Mouse (Mus musculus) MEL (cell line): ENCODE data around the gene Rfx5. TPM values are rescaled to one million over a fixed set of nuclear protein-coding genes. Genes with fewer than 3 reads are reported as not detected.

Source experiments
- DNase-seq: peaks from one replicate; pipeline ENCODE4 v3.0.0; 2011; ENCODE audit warnings: low read depth, low spot score
- H3K27ac ChIP-seq: 2 replicates; pipeline ENCODE4 v1.5.1; 2012; ENCODE audit warnings: low read depth, mild to moderate bottlenecking, control low read depth, low read length, moderate library complexity; ENCODE audit not compliant: control insufficient read depth
- H3K27me3 ChIP-seq, 2 experiments: fragments of 150-350 bp in 1 of 2; sonication (generic) in 1 of 2; 2 replicates each; pipeline ENCODE4 v1.6.1; 2012; ENCODE audit warnings: low read length in 2 of 2, mild to moderate bottlenecking in 2 of 2, improper control_type of control experiment in 1 of 2, moderate library complexity in 1 of 2; ENCODE audit not compliant: insufficient read depth in 2 of 2, control insufficient read depth in 1 of 2
- H3K36me3 ChIP-seq, 2 experiments: 2 replicates each; pipeline ENCODE4 v1.6.1; 2012 to 2014; ENCODE audit warnings: low read length in 2 of 2, improper control_type of control experiment in 1 of 2, inconsistent platforms in 1 of 2, mild to moderate bottlenecking in 1 of 2; ENCODE audit not compliant: insufficient read depth in 2 of 2, control insufficient read depth in 1 of 2
- H3K4me1 ChIP-seq, 2 experiments: fragments of 150-350 bp in 1 of 2; sonication (generic) in 1 of 2; 2 replicates each; pipeline ENCODE4 v1.6.1; 2012; ENCODE audit warnings: low read length in 2 of 2, improper control_type of control experiment in 1 of 2, mild to moderate bottlenecking in 1 of 2; ENCODE audit not compliant: insufficient read depth in 2 of 2, control insufficient read depth in 1 of 2
- H3K4me3 ChIP-seq, 2 experiments: fragments of 150-350 bp in 1 of 2; sonication (generic) in 1 of 2; 2 replicates each; pipeline ENCODE4 v1.5.1; 2012; ENCODE audit warnings: low read depth in 2 of 2, low read length in 2 of 2, mild to moderate bottlenecking in 2 of 2, moderate library complexity in 2 of 2, control low read depth in 1 of 2, improper control_type of control experiment in 1 of 2; ENCODE audit not compliant: control insufficient read depth in 1 of 2, insufficient read depth in 1 of 2
- H3K79me2 ChIP-seq: 2 replicates; pipeline ENCODE4 v1.6.1; 2012; ENCODE audit warnings: mild to moderate bottlenecking, low read length, moderate library complexity; ENCODE audit not compliant: control insufficient read depth, poor library complexity, insufficient read depth
- H3K9ac ChIP-seq: 2 replicates; pipeline ENCODE4 v1.6.1; 2012; ENCODE audit warnings: low read depth, mild to moderate bottlenecking, control low read depth, low read length, moderate library complexity; ENCODE audit not compliant: control insufficient read depth, poor library complexity, severe bottlenecking
- H3K9me3 ChIP-seq: fragments of 150-350 bp; sonication (generic); replicated peaks from 2 replicates; pipeline ENCODE4 v1.6.1; 2012; ENCODE audit warnings: mild to moderate bottlenecking, low read length, improper control_type of control experiment, moderate library complexity; ENCODE audit not compliant: insufficient read depth
- CHD1 ChIP-seq: IDR thresholded peaks from 2 replicates; pipeline ENCODE4 v1.6.1; 2012; ENCODE audit warnings: low read depth, mild to moderate bottlenecking, inconsistent platforms, low read length, improper control_type of control experiment
- CHD2 ChIP-seq: IDR thresholded peaks from 2 replicates; pipeline ENCODE4 v1.6.1; 2011; ENCODE audit warnings: low read length, improper control_type of control experiment
- ELF1 ChIP-seq: IDR thresholded peaks from 2 replicates; pipeline ENCODE4 v1.6.1; 2014; ENCODE audit warnings: low read depth, mild to moderate bottlenecking, inconsistent platforms, low read length, improper control_type of control experiment, moderate library complexity
- EP300 ChIP-seq, 2 experiments: IDR thresholded peaks; 2 replicates each; pipeline ENCODE4 v1.6.1; 2011; ENCODE audit warnings: improper control_type of control experiment in 2 of 2, low read length in 2 of 2, low read depth in 1 of 2, mild to moderate bottlenecking in 1 of 2
- KAT2A ChIP-seq: conservative IDR thresholded peaks from 2 replicates; pipeline ENCODE4 v1.6.1; 2012; ENCODE audit warnings: low read depth, low read length, improper control_type of control experiment, inconsistent platforms
- MAX ChIP-seq: IDR thresholded peaks from 2 replicates; pipeline ENCODE4 v1.6.1; 2011; ENCODE audit warnings: low read length, improper control_type of control experiment
- MYB ChIP-seq: IDR thresholded peaks from 2 replicates; pipeline ENCODE4 v1.6.1; 2011; ENCODE audit warnings: mild to moderate bottlenecking, low read depth, low read length, improper control_type of control experiment
- MYC ChIP-seq: IDR thresholded peaks from 2 replicates; pipeline ENCODE4 v1.6.1; 2011; ENCODE audit warnings: low read depth, mild to moderate bottlenecking, low read length, improper control_type of control experiment, moderate library complexity
- POLR2A ChIP-seq, 2 experiments: IDR thresholded peaks; 2 replicates each; pipeline ENCODE4 v1.6.1; 2011 to 2012; ENCODE audit warnings: low read length in 2 of 2, mild to moderate bottlenecking in 2 of 2, control low read depth in 1 of 2, improper control_type of control experiment in 1 of 2, low read depth in 1 of 2, moderate library complexity in 1 of 2; ENCODE audit not compliant: control insufficient read depth in 1 of 2, insufficient read depth in 1 of 2, poor library complexity in 1 of 2
- POLR2AphosphoS5 ChIP-seq: IDR thresholded peaks from 2 replicates; pipeline ENCODE4 v1.6.1; 2012; ENCODE audit warnings: low read depth, borderline replicate concordance, mild to moderate bottlenecking, inconsistent platforms, low read length, moderate library complexity, mixed read lengths
- RAD21 ChIP-seq: IDR thresholded peaks from 2 replicates; pipeline ENCODE4 v1.6.1; 2011; ENCODE audit warnings: mild to moderate bottlenecking, low read depth, low read length, improper control_type of control experiment
- RCOR1 ChIP-seq: IDR thresholded peaks from 2 replicates; pipeline ENCODE4 v1.6.1; 2012; ENCODE audit warnings: low read depth, mild to moderate bottlenecking, inconsistent platforms, low read length, improper control_type of control experiment
- TBP ChIP-seq: IDR thresholded peaks from 2 replicates; pipeline ENCODE4 v1.8.0; 2011; ENCODE audit warnings: low read depth, low read length, improper control_type of control experiment
- TCF12 ChIP-seq: IDR thresholded peaks from 2 replicates; pipeline ENCODE4 v1.6.1; 2014; ENCODE audit warnings: low read depth, mild to moderate bottlenecking, inconsistent platforms, low read length, improper control_type of control experiment, moderate library complexity
- UBTF ChIP-seq: IDR thresholded peaks from 2 replicates; pipeline ENCODE4 v1.6.1; 2012; ENCODE audit warnings: low read depth, mild to moderate bottlenecking, inconsistent platforms, low read length, improper control_type of control experiment, moderate library complexity, borderline replicate concordance; ENCODE audit not compliant: insufficient read depth
- USF1 ChIP-seq: IDR thresholded peaks from 2 replicates; pipeline ENCODE4 v1.6.1; 2014; ENCODE audit warnings: low read depth, mild to moderate bottlenecking, inconsistent platforms, low read length, improper control_type of control experiment, moderate library complexity
- ZKSCAN1 ChIP-seq: IDR thresholded peaks from 2 replicates; pipeline ENCODE4 v1.6.1; 2012; ENCODE audit warnings: low read depth, mild to moderate bottlenecking, inconsistent platforms, low read length, improper control_type of control experiment, moderate library complexity
- ZNF384 ChIP-seq: IDR thresholded peaks from 2 replicates; pipeline ENCODE4 v1.6.1; 2012; ENCODE audit warnings: low read depth, mild to moderate bottlenecking, inconsistent platforms, low read length, improper control_type of control experiment
- polyA plus RNA-seq, 2 experiments: library from polyadenylated mRNA; stranded (reverse) in 1 of 2; unstranded in 1 of 2; fragments of >175 nt in 1 of 2; fragments of >200 nt in 1 of 2; gene quantifications; 2 replicates each; pipeline versions ENCODE4 v1.2.1 to v1.2.4; 2012; ENCODE audit warnings: low replicate concordance in 2 of 2, low read depth in 1 of 2; ENCODE audit not compliant: insufficient read length in 2 of 2, insufficient read depth in 1 of 2, missing spikeins in 1 of 2
- total RNA-seq: library from RNA; depleted of rRNA; stranded (reverse); fragments of 300-350 nt; gene quantifications from 2 replicates; pipeline ENCODE4 v1.2.3, GENCODE M21; 2012

The Rfx5 gene
- total and polyA plus RNA-seq, 3 experiments: 10.0 to 19.4 TPM; not detected in 1

- Histone ChIP-seq H3K9ac (no peak overlapping the region), H3K4me1 (peaks cover 6 to 7% of the 10 kb centered on the region in 2 experiments; a peak in 3 of 4 replicates), H3K27ac (no peak overlapping the region), H3K27me3 (no peaks in the 10 kb centered on the region), H3K36me3 (peaks cover 8 to 15% of the 10 kb centered on the region in 2 experiments), H3K4me3 (no peak overlapping the region), H3K79me2 (no peaks in the 10 kb centered on the region), H3K9me3 (no peaks in the 10 kb centered on the region)
- no peak for TF ChIP-seq MYC
- TF ChIP-seq POLR2AphosphoS5: 0 out of 2 replicates have a peak, but pooled peaks have one; percentile 3
- no peak for DNase-seq
Measured at GRCm38 (mm10) chr3:95005651-95006050, 51.8 kb downstream of the Rfx5 start.

GRCm38 (mm10) chr3:95007706-95008105, 53.8 kb downstream of the Rfx5 start:
- Histone ChIP-seq H3K4me3 (no peak overlapping the region), H3K79me2 (no peaks in the 10 kb centered on the region), H3K9me3 (no peaks in the 10 kb centered on the region), H3K27ac (no peak overlapping the region), H3K4me1 (peaks cover 6 to 7% of the 10 kb centered on the region in 2 experiments; a peak in 3 of 4 replicates), H3K27me3 (no peaks in the 10 kb centered on the region), H3K36me3 (peaks cover 10 to 11% of the 10 kb centered on the region in 2 experiments; a peak in 3 of 4 replicates), H3K9ac (no peak overlapping the region)
- DNase-seq: no peak
- TF ChIP-seq TBP (no peak), CHD1 (no peak), TCF12 (no peak), EP300 (IDR thresholded peaks at IDR 0.05; ENCODE audit: low read depth in 1 of 2, low read length in 2 of 2) (no peak), KAT2A (no peak), RCOR1 (no peak), UBTF (no peak), MYB (no peak), USF1 (no peak), ELF1 (no peak), POLR2A (IDR thresholded peaks at IDR 0.05; ENCODE audit: control insufficient read depth in 1 of 2, insufficient read depth in 1 of 2, low read depth in 1 of 2, low read length in 2 of 2, poor library complexity in 1 of 2) (no peak), CHD2 (no peak), ZKSCAN1 (no peak)

GRCm38 (mm10) chr3:95010396-95010795, 56.5 kb downstream of the Rfx5 start:
- TF ChIP-seq CHD2 (no peak), ZNF384 (no peak), MAX (no peak), USF1 (no peak), RAD21 (no peak), RCOR1 (no peak)
- Histone ChIP-seq H3K9me3 (no peaks in the 10 kb centered on the region), H3K4me3 (no peak overlapping the region), H3K27ac (no peak overlapping the region), H3K4me1 (peaks cover 0 to 12% of the 10 kb centered on the region in 2 experiments; a peak in 3 of 4 replicates), H3K79me2 (peaks cover 16% of the 10 kb centered on the region), H3K27me3 (no peaks in the 10 kb centered on the region), H3K9ac (no peak overlapping the region), H3K36me3 (peaks cover 0 to 9% of the 10 kb centered on the region in 2 experiments; a peak in 3 of 4 replicates)
- no peak for DNase-seq
